Mouse (Mus musculus) C2C12 (cell line): ENCODE measurements around the gene Gm21992. TPM values are rescaled to one million over a fixed set of nuclear protein-coding genes. Genes with fewer than 3 reads are reported as not detected.

Experiments used
- H3K27me3 ChIP-seq: one replicate; pipeline ENCODE4 v1.6.1; 2011; ENCODE audit not compliant: control insufficient read depth, insufficient read depth, insufficient read length
- H3K36me3 ChIP-seq: one replicate; pipeline ENCODE4 v1.6.1; 2011; ENCODE audit not compliant: control insufficient read depth, insufficient read depth
- H3K4me3 ChIP-seq: one replicate; pipeline ENCODE4 v1.5.1; 2011; ENCODE audit warnings: mild to moderate bottlenecking, control low read depth; ENCODE audit not compliant: poor library complexity, insufficient read depth, severe bottlenecking
- H3K79me2 ChIP-seq: one replicate; pipeline ENCODE4 v1.6.1; 2011; ENCODE audit not compliant: control insufficient read depth, insufficient read depth
- H3K79me3 ChIP-seq: one replicate; pipeline ENCODE4 v1.6.1; 2011; ENCODE audit warnings: low read depth, control low read depth
- H3ac ChIP-seq: one replicate; pipeline ENCODE3; 2011; ENCODE audit warnings: low read depth; ENCODE audit not compliant: control insufficient read depth, insufficient read length
- CEBPB ChIP-seq: IDR thresholded peaks from one replicate; pipeline ENCODE4 v1.6.1; 2011; ENCODE audit warnings: low read depth, mild to moderate bottlenecking, control low read depth, moderate library complexity
- CTCF ChIP-seq: IDR thresholded peaks from one replicate; pipeline ENCODE4 v1.5.1; 2011; ENCODE audit not compliant: control insufficient read depth, insufficient read depth, insufficient read length
- FOSL1 ChIP-seq: IDR thresholded peaks from one replicate; pipeline ENCODE4 v1.8.0; 2011; ENCODE audit warnings: mild to moderate bottlenecking, low read length; ENCODE audit not compliant: poor library complexity, insufficient read depth, severe bottlenecking
- MAX ChIP-seq: IDR thresholded peaks from one replicate; pipeline ENCODE4 v1.6.1; 2011; ENCODE audit warnings: mild to moderate bottlenecking, control low read depth
- MYOD1 ChIP-seq: IDR thresholded peaks from one replicate; pipeline ENCODE4 v1.6.1; 2011; ENCODE audit warnings: low read depth; ENCODE audit not compliant: control insufficient read depth, insufficient read length
- MYOG ChIP-seq: IDR thresholded peaks from one replicate; pipeline ENCODE4 v1.6.1; 2011; ENCODE audit not compliant: control insufficient read depth, insufficient read length; ENCODE audit errors: extremely low read depth
- USF1 ChIP-seq: IDR thresholded peaks from one replicate; pipeline ENCODE4 v1.6.1; 2011; ENCODE audit warnings: low read depth, mild to moderate bottlenecking, control low read depth, moderate library complexity
- polyA plus RNA-seq: library from polyadenylated mRNA; unstranded; fragments of >200 nt; fragmentation: generic; extraction: Trizol; gene quantifications from one replicate; pipeline ENCODE4 v1.2.1, GENCODE M21; 2012; ENCODE audit warnings: missing spikeins

Gm21992 gene
- polyA plus RNA-seq, 1 experiment: 14.3 TPM

DNA sequence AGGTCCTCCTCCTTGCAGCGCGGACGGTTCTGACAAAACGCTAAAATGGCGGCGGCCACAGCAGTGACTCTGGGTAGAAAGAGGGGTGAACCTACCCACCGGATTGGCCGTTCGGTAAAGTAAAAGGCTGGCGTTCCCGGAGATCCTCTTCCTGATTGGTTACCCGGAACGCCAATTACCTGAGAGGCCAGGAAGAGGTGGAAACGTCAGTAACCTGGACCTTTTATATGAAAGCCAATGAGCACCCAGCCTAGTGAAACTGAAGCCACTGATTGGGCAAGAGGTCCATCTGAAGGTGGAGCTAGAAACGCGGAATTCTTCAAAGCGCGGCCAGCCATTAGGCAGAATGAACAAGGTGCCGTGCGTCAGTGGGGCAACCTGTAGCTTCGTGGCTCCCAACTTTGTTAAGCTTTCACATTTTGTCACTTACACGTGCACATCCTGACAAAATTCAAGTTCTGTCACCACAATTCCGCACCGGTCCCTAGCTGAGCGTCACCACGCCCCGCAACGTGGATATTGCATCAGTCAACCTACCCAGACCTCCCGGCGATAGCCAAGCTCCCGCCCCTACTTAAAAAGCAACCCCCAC lies 17.5 kb downstream of the Gm21992 start, which contains the start of gene Rbm4:
Gene Rbm4 (minus strand): TSS at position 71 of the 592 bp plus-strand sequence.
- Histone ChIP-seq H3K79me3 (peaks cover 79% of the 10 kb centered on the region), H3K27me3 (no peaks in the 10 kb centered on the region), H3K36me3 (peaks cover 60% of the 10 kb centered on the region), H3ac (peak within 1 kb of the TSS; percentile 66), H3K4me3 (peak within 1 kb of the TSS; percentile 75), H3K79me2 (peaks cover 96% of the 10 kb centered on the region)
- TF ChIP-seq MAX: peak; percentile 64
- TF ChIP-seq USF1: no peak
- TF ChIP-seq CEBPB: peak; percentile 55

DNA sequence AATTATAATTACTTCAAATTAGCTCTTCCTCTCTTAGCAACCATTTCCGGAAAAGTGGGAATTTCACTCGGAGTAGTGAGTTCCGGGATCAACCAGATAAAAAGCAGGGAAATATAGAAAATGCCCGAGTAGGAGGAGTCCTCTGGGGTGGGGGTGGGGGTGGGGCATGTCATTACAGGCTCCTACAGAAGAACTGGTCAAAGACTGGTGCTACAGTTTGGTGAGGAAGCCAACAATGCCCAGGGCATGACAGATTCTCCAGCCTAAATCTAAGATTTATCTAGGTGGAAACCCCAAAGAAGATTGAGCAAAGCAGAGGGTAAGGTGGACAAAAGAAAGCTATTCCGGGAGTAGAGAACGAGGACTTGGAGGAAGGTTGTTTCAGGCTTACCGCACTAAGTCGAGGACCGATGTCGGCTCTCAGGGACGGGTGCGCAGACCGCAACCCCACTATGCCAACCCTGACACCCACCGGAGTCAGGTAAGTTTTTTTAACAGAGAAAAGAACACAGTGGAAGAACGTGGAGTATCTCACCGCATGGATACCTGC lies 18.1 kb downstream of the Gm21992 start:
- TF ChIP-seq CTCF (no peak), MAX (no peak), USF1 (no peak), MYOG (no peak), CEBPB (no peak)
- Histone ChIP-seq H3ac (peak overlapping the region; percentile 66), H3K79me3 (peaks cover 79% of the 10 kb centered on the region), H3K79me2 (peaks cover 96% of the 10 kb centered on the region), H3K4me3 (peak overlapping the region; percentile 75), H3K36me3 (peaks cover 60% of the 10 kb centered on the region), H3K27me3 (no peaks in the 10 kb centered on the region)

DNA sequence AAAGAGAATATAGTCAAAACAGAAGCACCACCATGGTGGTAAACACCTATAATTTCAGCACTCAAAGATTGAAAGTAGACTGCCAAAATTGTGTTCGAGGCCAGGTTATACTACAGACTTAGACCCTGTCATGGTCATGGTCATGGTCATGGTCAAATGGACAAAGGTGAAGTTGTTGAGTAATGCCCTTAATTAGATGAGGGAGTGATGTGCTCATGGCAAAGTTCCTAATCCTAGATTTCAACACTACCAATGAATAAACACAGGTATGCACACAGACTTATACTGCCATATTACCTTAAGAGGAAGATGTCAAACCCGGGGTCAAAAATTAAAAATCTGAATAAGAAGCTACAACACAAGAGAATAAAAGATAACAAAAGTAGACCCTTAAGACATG lies 25.1 kb downstream of the Gm21992 start:
- Histone ChIP-seq H3K79me3 (peaks cover 95% of the 10 kb centered on the region), H3K4me3 (no peak overlapping the region), H3K36me3 (peaks cover 97% of the 10 kb centered on the region), H3K79me2 (peaks cover 100% of the 10 kb centered on the region), H3ac (no peak overlapping the region), H3K27me3 (no peaks in the 10 kb centered on the region)
- TF ChIP-seq MAX: no peak

DNA sequence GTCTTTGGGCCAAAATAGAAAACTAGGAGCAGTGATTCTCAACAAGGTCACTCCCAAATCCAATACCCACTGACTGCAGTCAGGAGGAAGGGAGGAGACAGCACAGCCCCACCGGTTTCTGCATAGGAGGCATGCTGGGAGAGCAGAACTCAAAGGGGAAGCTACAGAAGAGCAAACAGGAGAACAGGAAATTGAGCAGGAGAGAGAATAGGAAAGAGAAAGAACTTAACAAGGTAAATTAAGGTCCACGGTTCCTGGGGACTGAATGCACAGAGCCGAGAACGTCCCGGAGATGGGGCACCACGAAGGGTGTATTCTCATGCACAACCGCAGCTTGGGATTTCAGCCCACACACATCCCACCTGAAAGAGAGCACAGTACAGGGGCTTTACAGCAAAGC lies 26.2 kb downstream of the Gm21992 start:
- Histone ChIP-seq H3K79me2 (peaks cover 100% of the 10 kb centered on the region), H3K27me3 (no peaks in the 10 kb centered on the region), H3K4me3 (no peak overlapping the region), H3K36me3 (peaks cover 95% of the 10 kb centered on the region), H3ac (no peak overlapping the region), H3K79me3 (peaks cover 92% of the 10 kb centered on the region)
- TF ChIP-seq CEBPB (no peak), MAX (no peak), MYOG (no peak), FOSL1 (no peak)

DNA sequence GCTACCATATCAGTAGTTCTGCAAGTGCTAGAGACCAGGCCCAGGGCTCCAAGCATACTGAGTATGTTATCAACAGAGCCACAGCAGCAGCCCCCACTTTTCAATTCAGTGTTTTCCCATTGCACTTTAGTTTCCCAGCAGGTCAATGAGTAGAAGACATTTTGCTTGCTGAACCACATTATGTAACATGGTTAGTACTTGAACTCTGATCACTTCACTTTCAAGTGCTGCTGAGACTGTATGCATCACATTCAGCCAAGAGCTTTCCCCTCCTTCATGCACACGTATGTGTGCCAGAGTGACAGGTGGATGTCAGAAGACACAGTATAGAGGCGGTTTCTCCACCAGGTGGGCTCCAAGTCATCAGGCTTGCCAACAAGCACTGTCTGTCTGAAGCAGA lies 28.5 kb downstream of the Gm21992 start:
- Histone ChIP-seq H3K79me3 (peaks cover 83% of the 10 kb centered on the region), H3ac (no peak overlapping the region), H3K79me2 (peaks cover 100% of the 10 kb centered on the region), H3K4me3 (no peak overlapping the region), H3K27me3 (no peaks in the 10 kb centered on the region), H3K36me3 (peaks cover 89% of the 10 kb centered on the region)
- TF ChIP-seq CTCF (no peak), MYOG (no peak), CEBPB (no peak), MYOD1 (no peak), MAX (no peak), USF1 (no peak), FOSL1 (no peak)

DNA sequence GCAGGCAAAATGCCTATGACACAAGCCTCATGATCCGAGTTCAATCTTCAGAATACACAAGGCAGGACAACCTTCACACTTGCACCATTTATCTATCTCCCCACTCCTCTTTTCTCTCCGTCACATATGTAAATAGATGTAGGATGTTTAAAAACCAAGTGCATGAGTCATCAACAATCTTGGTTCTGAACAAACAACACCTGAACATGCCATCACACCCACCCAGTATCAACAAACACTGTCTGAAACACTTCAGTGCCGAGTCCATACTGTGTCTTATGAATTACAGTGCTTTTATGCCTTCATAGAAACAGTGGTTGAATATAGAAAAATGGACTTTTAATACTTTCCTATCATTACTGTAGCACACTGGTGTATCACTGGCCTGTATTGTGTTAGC lies 38.6 kb downstream of the Gm21992 start:
- H3ac ChIP-seq: no peak overlapping the region
- peaks cover 93% of the 10 kb centered on the region for H3K36me3 ChIP-seq
- peaks cover 39% of the 10 kb centered on the region for H3K79me3 ChIP-seq
- TF ChIP-seq FOSL1 (no peak), CTCF (no peak), MAX (no peak), CEBPB (no peak), USF1 (no peak), MYOG (no peak), MYOD1 (no peak)
- H3K4me3 ChIP-seq: no peak overlapping the region
- H3K27me3 ChIP-seq: no peaks in the 10 kb centered on the region
- H3K79me2 ChIP-seq: peaks cover 97% of the 10 kb centered on the region
